ENCODE assay signal across 7 mouse cellular contexts in the genomic region with DNA sequence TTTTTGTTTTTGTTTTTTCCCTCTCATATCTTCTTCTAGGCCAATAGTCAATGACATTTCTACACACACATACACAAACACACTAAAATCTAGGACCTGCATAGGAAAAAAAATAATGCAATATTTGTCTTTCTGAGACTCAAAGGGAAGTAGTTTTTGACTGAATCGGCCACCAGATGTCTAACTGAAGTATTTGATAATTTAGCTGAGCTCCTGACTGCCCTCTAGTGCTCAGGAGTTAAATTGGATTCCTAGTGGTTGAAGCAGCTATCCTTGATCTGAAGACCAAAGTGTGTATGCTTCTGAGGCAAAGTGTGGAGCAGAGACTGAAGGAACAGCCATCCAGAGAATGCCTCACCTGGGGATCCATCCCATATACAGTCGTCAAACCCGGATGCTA.
DNase-seq lines count a peak whose midpoint lies in the region; ATAC-seq and TF ChIP-seq lines count a peak whose summit lies in the region.
"Not testable (repeated sequence)": the region's sequence is repeated elsewhere in the genome, so short reads cannot be mapped to it uniquely, and the experiment has no call there.

No protein-coding gene starts in this region.

- not testable (repeated sequence) for H3K9me3 ChIP-seq in forebrain, embryonic 14.5 days (replicated peaks; ENCODE audit: control insufficient read depth, low read length); intestine, postnatal 0 days (ENCODE audit: control insufficient read depth); stomach, postnatal 0 days (ENCODE audit: control insufficient read depth, low read length)

- H3K4me1 ChIP-seq in forebrain, embryonic 14.5 days (ENCODE audit: control insufficient read depth, insufficient read depth, low read length); intestine, postnatal 0 days (replicated peaks; ENCODE audit: control insufficient read depth, insufficient read depth, low read length); stomach, postnatal 0 days (replicated peaks; ENCODE audit: control insufficient read depth, insufficient read depth): not testable (repeated sequence)

- peak; percentile 43 for ATAC-seq in CD4-positive, CD25-positive, alpha-beta regulatory T cell, adult 4 months
- not testable (repeated sequence) for ATAC-seq in forebrain, embryonic 14.5 days; intestine, postnatal 0 days; stomach, postnatal 0 days (ENCODE audit: low FRiP score, low TSS enrichment)
- ATAC-seq in megakaryocyte, adult 5-6 weeks (ENCODE audit: poor library complexity, severe bottlenecking): peak; percentile 60

- peak; percentile 37; the same call in 1 of the 2 replicates for TF ChIP-seq CTCF in intestine, postnatal 0 days (IDR thresholded peaks at IDR 0.05; ENCODE audit: low read depth)
- TF ChIP-seq CTCF in left cerebral cortex, adult 2 months (IDR thresholded peaks at IDR 0.05): peak; percentile 33
- peak; percentile 36 for TF ChIP-seq CTCF in stomach, postnatal 0 days (IDR thresholded peaks at IDR 0.05; ENCODE audit: low read depth)

- intact Hi-C loops in left cerebral cortex, adult 2 months (cut with DNase I): not testable (repeated sequence)

- TF ChIP-seq EP300 in stomach, postnatal 0 days (optimal IDR thresholded peaks at IDR 0.05): not testable (repeated sequence)

- H3K27ac ChIP-seq in forebrain, embryonic 14.5 days (ENCODE audit: low read depth, low read length); intestine, postnatal 0 days (ENCODE audit: low read depth, low read length); left cerebral cortex, adult 2 months; stomach, postnatal 0 days (replicated peaks): not testable (repeated sequence)

- peak; percentile 2 for DNase-seq in forebrain, embryonic 14.5 days (ENCODE audit: low spot score)
- not testable (repeated sequence) for DNase-seq in left cerebral cortex, adult 2 months (ENCODE audit: extremely low spot score in 1 of 2, low spot score in 2 of 2); stomach, postnatal 0 days (ENCODE audit: low spot score)
- DNase-seq in thymus, postnatal 25 days: peak; percentile 39

- WGBS in forebrain, embryonic 14.5 days: 59% methylated on average over 3 of the region's 3 CpGs
- 47% methylated on average over 3 of the region's 3 CpGs for WGBS in intestine, postnatal 0 days
- 64% methylated on average over 3 of the region's 3 CpGs for WGBS in stomach, postnatal 0 days

- not testable (repeated sequence) for H3K4me2 ChIP-seq in forebrain, embryonic 14.5 days (ENCODE audit: low read length); intestine, postnatal 0 days (replicated peaks; ENCODE audit: low read depth); stomach, postnatal 0 days (replicated peaks; ENCODE audit: low read depth)

- H3K27me3 ChIP-seq in forebrain, embryonic 14.5 days (replicated peaks; ENCODE audit: control insufficient read depth, insufficient read depth, low read length); intestine, postnatal 0 days (replicated peaks; ENCODE audit: control insufficient read depth, insufficient read depth, low read length); stomach, postnatal 0 days (ENCODE audit: control insufficient read depth, insufficient read depth, low read length): not testable (repeated sequence)

- H3K36me3 ChIP-seq in forebrain, embryonic 14.5 days (ENCODE audit: control insufficient read depth, insufficient read depth, low read length); intestine, postnatal 0 days (ENCODE audit: control insufficient read depth, insufficient read depth); stomach, postnatal 0 days (ENCODE audit: control insufficient read depth, insufficient read depth, low read length): not testable (repeated sequence)

- H3K4me3 ChIP-seq in forebrain, embryonic 14.5 days (ENCODE audit: low read depth, low read length); intestine, postnatal 0 days (ENCODE audit: low read depth, low read length); left cerebral cortex, adult 2 months; stomach, postnatal 0 days (ENCODE audit: low read depth, low read length): not testable (repeated sequence)

- not testable (repeated sequence) for H3K9ac ChIP-seq in forebrain, embryonic 14.5 days (ENCODE audit: low read length); intestine, postnatal 0 days (ENCODE audit: low read depth, low read length); stomach, postnatal 0 days (ENCODE audit: low read length)
